Mouse (Mus musculus): ENCODE measurements around the gene Nck2.

DNA sequence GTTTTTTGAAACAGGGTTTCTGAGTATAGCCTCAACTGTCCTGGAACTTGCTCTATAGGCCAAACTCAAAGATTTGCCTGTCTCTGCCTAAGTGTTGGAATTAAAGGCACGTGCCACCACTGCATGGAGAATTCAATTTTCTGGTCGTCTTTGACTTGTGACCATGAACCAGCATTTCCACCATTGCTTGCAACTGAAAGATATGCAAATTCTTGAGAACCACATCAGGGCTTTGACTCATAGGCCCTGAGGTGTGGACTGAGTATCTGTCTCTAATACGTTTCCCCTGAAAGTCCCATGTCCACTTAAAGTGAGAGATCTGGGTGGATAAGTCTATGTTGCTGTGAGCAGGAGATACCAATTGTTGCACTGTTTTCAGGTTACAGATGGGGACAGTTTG lies 31.6 kb upstream of the Nck2 start:
- TF ChIP-seq GATA1 (IDR thresholded peaks at IDR 0.05; ENCODE audit: borderline replicate concordance, low read length), result no peak
- TF ChIP-seq FLI1 (IDR thresholded peaks at IDR 0.05; ENCODE audit: low read length), result no peak

Data from megakaryocyte, embryonic 14.5 days (primary cell).